Mouse (Mus musculus): ENCODE measurements around the gene Ms4a8a. TPM values are rescaled to one million over a fixed set of nuclear protein-coding genes. Genes with fewer than 3 reads are reported as not detected.

Gene Ms4a8a
- polyA plus RNA-seq, 1 experiment from 2014 or later = not detected

DNA sequence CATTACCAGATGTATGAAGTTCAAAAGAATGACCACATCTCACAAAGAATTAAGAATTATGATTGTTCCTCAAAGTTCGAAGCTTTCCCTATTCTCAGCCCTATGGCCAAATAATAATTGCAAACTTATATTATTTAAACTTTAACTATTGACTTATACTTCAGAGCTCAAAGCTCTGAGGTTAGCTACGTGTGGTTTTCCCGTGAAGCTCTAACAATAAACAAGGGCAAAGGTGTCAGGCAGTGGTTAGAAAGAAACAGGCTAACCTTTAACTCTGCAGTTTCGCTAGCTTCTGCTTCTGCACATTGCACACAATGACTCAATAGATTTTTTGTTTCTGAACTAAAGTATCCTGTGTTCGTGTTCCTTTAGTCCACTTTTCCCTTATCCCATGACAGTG is 28.0 kb downstream of the Ms4a8a start:
- DNase-seq (ENCODE audit: low spot score) = no peak
- Histone ChIP-seq H3K4me3 (no peak overlapping the region), H3K36me3 (no peaks in the 10 kb centered on the region), H3K4me1 (0 out of 2 replicates have a peak, but pooled peaks cover 3% of the 10 kb centered on the region), H3K27ac (no peak overlapping the region), H3K27me3 (ENCODE audit: insufficient read depth, poor library complexity, severe bottlenecking) (no peaks in the 10 kb centered on the region), H3K9me3 (no peaks in the 10 kb centered on the region)
- WGBS = 77% methylated on average over 5 of the region's 5 CpGs

- Histone ChIP-seq H3K4me1 (0 out of 2 replicates have a peak, but pooled peaks cover 3% of the 10 kb centered on the region), H3K27ac (no peak overlapping the region), H3K36me3 (no peaks in the 10 kb centered on the region), H3K9me3 (no peaks in the 10 kb centered on the region), H3K4me3 (no peak overlapping the region), H3K27me3 (ENCODE audit: insufficient read depth, poor library complexity, severe bottlenecking) (no peaks in the 10 kb centered on the region)
- no peak for DNase-seq (ENCODE audit: low spot score)
- 59% methylated on average over 2 of the region's 2 CpGs for WGBS
Measured at GRCm38 (mm10) chr19:11050286-11050685, 30.6 kb downstream of the Ms4a8a start.

- no peak for DNase-seq (ENCODE audit: low spot score)
- H3K9me3 ChIP-seq = no peaks in the 10 kb centered on the region
- no peaks in the 10 kb centered on the region for H3K27me3 ChIP-seq (ENCODE audit: insufficient read depth, poor library complexity, severe bottlenecking)
- H3K36me3 ChIP-seq = no peaks in the 10 kb centered on the region
- H3K4me1 ChIP-seq = 0 out of 2 replicates have a peak, but pooled peaks cover 7% of the 10 kb centered on the region
- H3K27ac ChIP-seq = no peak overlapping the region
- no peak overlapping the region for H3K4me3 ChIP-seq
Measured at GRCm38 (mm10) chr19:11049426-11049825, 31.5 kb downstream of the Ms4a8a start.

- Histone ChIP-seq H3K27ac (no peak overlapping the region), H3K36me3 (no peaks in the 10 kb centered on the region), H3K27me3 (ENCODE audit: insufficient read depth, poor library complexity, severe bottlenecking) (no peaks in the 10 kb centered on the region), H3K4me1 (0 out of 2 replicates have a peak, but pooled peaks cover 7% of the 10 kb centered on the region), H3K9me3 (no peaks in the 10 kb centered on the region), H3K4me3 (no peak overlapping the region)
- DNase-seq (ENCODE audit: low spot score) = no peak
- WGBS = 50% methylated on average over 1 of the region's 1 CpGs
Measured at GRCm38 (mm10) chr19:11048503-11048902, 32.4 kb downstream of the Ms4a8a start.

DNA sequence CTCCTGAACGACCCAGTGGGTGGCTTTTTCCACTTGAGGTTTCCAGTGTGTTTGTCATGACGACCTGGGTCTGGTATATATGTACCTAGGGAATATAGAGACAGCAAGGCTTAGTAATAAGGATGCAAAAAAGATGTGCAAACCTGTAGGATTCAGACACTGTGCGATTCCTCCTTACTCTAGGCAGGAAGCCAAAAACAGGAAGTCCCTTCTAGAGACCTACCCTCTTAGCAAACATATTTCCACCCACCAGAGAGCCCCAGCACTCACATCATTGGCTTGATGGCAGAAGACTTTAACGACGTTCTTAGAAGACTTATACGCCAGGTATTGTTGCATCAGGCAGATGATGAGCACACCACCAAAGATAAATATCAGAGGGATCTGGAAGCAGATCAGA is 32.9 kb downstream of the Ms4a8a start:
- DNase-seq (ENCODE audit: low spot score) = no peak
- Histone ChIP-seq H3K4me1 (0 out of 2 replicates have a peak, but pooled peaks cover 7% of the 10 kb centered on the region), H3K27me3 (ENCODE audit: insufficient read depth, poor library complexity, severe bottlenecking) (no peaks in the 10 kb centered on the region), H3K9me3 (no peaks in the 10 kb centered on the region), H3K36me3 (no peaks in the 10 kb centered on the region), H3K4me3 (no peak overlapping the region), H3K27ac (no peak overlapping the region)
- WGBS = 73% methylated on average over 6 of the region's 6 CpGs

- H3K9me3 ChIP-seq = no peaks in the 10 kb centered on the region
- H3K27me3 ChIP-seq (ENCODE audit: insufficient read depth, poor library complexity, severe bottlenecking) = no peaks in the 10 kb centered on the region
- H3K4me3 ChIP-seq = peak overlapping the region; percentile 53
- H3K4me1 ChIP-seq = 0 out of 2 replicates have a peak, but pooled peaks cover 4% of the 10 kb centered on the region
- H3K27ac ChIP-seq = peak overlapping the region; percentile 47
- WGBS = 5% methylated on average over 40 of the region's 40 CpGs
- peak; percentile 86 for DNase-seq (ENCODE audit: low spot score)
- H3K36me3 ChIP-seq = no peaks in the 10 kb centered on the region
Measured at GRCm38 (mm10) chr19:11044996-11045711, 35.7 kb downstream of the Ms4a8a start.

- H3K27me3 ChIP-seq (ENCODE audit: insufficient read depth, poor library complexity, severe bottlenecking) = no peaks in the 10 kb centered on the region
- no peak for DNase-seq (ENCODE audit: low spot score)
- peak overlapping the region; percentile 53 for H3K4me3 ChIP-seq
- H3K9me3 ChIP-seq = no peaks in the 10 kb centered on the region
- 0 out of 2 replicates have a peak, but pooled peaks cover 4% of the 10 kb centered on the region for H3K4me1 ChIP-seq
- peak overlapping the region; percentile 47 for H3K27ac ChIP-seq
- WGBS = 33% methylated on average over 5 of the region's 5 CpGs
- H3K36me3 ChIP-seq = no peaks in the 10 kb centered on the region
Measured at GRCm38 (mm10) chr19:11044671-11044995, 36.3 kb downstream of the Ms4a8a start.

DNA sequence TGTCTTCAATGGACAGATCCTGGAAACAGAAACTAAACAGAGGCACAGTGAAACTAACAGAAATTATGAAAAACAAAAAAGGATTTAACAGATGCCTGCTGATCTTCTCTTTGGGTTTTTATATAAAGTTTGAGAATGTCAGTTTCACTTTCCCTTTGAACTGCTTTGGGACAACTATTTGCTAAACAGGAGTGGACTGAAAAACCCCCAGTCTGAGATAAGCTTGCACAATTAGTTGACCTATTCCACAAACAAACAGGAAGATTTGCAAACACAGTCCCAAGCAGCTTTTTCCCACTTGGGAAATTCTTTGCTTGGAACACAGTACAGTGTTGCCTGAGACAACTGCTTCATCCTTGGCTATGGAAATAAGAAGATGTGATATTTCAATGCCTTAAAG is 43.3 kb downstream of the Ms4a8a start:
- Histone ChIP-seq H3K4me1 (no peaks in the 10 kb centered on the region), H3K27me3 (ENCODE audit: insufficient read depth, poor library complexity, severe bottlenecking) (no peaks in the 10 kb centered on the region), H3K27ac (no peak overlapping the region), H3K9me3 (no peaks in the 10 kb centered on the region), H3K36me3 (no peaks in the 10 kb centered on the region), H3K4me3 (no peak overlapping the region)
- DNase-seq (ENCODE audit: low spot score) = no peak

DNA sequence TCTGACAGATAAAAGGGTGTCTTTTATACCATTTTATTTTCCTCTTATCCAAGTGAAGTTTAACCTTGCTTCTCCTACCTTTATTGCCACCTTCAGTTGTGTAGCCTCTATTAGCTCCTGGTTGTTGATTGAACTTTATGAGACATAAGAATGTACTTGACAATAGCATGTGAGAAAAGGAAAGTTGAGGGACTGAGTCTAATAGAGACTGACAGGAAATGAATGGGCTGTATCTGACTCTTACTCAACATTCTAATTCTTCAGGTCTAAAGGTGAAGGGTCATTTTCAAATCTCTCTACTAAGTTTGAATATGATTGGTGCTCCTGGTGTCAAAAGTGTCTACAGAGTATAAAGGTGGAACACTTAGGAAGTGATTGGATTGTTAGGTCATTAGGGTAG is 58.5 kb downstream of the Ms4a8a start:
- Histone ChIP-seq H3K4me1 (no peaks in the 10 kb centered on the region), H3K36me3 (no peaks in the 10 kb centered on the region), H3K4me3 (no peak overlapping the region), H3K27me3 (ENCODE audit: insufficient read depth, poor library complexity, severe bottlenecking) (no peaks in the 10 kb centered on the region), H3K9me3 (no peaks in the 10 kb centered on the region), H3K27ac (no peak overlapping the region)
- no peak for DNase-seq (ENCODE audit: low spot score)

GRCm38 (mm10) chr19:11017891-11018290 is 63.0 kb downstream of the Ms4a8a start, which contains the start of gene Ms4a18:
Gene Ms4a18 (minus strand): TSS chr19:11018031.
- Histone ChIP-seq H3K4me1 (no peaks in the 10 kb centered on the region), H3K27me3 (ENCODE audit: insufficient read depth, poor library complexity, severe bottlenecking) (no peaks in the 10 kb centered on the region), H3K4me3 (no peak within 1 kb of the TSS), H3K9me3 (no peaks in the 10 kb centered on the region), H3K27ac (no peak within 1 kb of the TSS), H3K36me3 (no peaks in the 10 kb centered on the region)
- DNase-seq (ENCODE audit: low spot score) = no peak
- WGBS = 75% methylated on average over 3 of the region's 3 CpGs

Other genes starting within 250 kb of the Ms4a8a start
- 0.16 and 0.22 TPM in 2 replicates for gene Slc15a3, start 241.4 kb downstream of the Ms4a8a start, polyA plus RNA-seq (2016; fragmentation: Nextera tagmentation; extraction: Ambion mirVana)
- 63.8 and 77.5 TPM in 2 replicates for gene Tmem132a, start 211.2 kb downstream of the Ms4a8a start, polyA plus RNA-seq (2016; fragmentation: Nextera tagmentation; extraction: Ambion mirVana)
- gene Tmem109, start 199.1 kb downstream of the Ms4a8a start, polyA plus RNA-seq (2016; fragmentation: Nextera tagmentation; extraction: Ambion mirVana) = 67.8 and 68.2 TPM in 2 replicates
- gene Prpf19, start 185.9 kb downstream of the Ms4a8a start, polyA plus RNA-seq (2016; fragmentation: Nextera tagmentation; extraction: Ambion mirVana) = 21.3 and 48.5 TPM in 2 replicates
- not detected in 2 replicates for gene Zp1, start 160.5 kb downstream of the Ms4a8a start, polyA plus RNA-seq (2016; fragmentation: Nextera tagmentation; extraction: Ambion mirVana)
- 0.19 and 0.30 TPM in 2 replicates for gene Ptgdr2, start 143.9 kb downstream of the Ms4a8a start, polyA plus RNA-seq (2016; fragmentation: Nextera tagmentation; extraction: Ambion mirVana)
- 27.2 and 39.6 TPM in 2 replicates for gene Ccdc86, start 131.8 kb downstream of the Ms4a8a start, polyA plus RNA-seq (2016; fragmentation: Nextera tagmentation; extraction: Ambion mirVana)
- gene Ms4a10, start 106.4 kb downstream of the Ms4a8a start, polyA plus RNA-seq (2016; fragmentation: Nextera tagmentation; extraction: Ambion mirVana) = 0.20 TPM in 1 of 2 replicates, not detected in the other
- not detected in 2 replicates for gene Ms4a15, start 87.9 kb downstream of the Ms4a8a start, polyA plus RNA-seq (2016; fragmentation: Nextera tagmentation; extraction: Ambion mirVana)
- not detected in 2 replicates for gene Ms4a18, start 63.1 kb downstream of the Ms4a8a start, polyA plus RNA-seq (2016; fragmentation: Nextera tagmentation; extraction: Ambion mirVana)
- gene 1700017D01Rik, start 49.8 kb upstream of the Ms4a8a start, polyA plus RNA-seq (2016; fragmentation: Nextera tagmentation; extraction: Ambion mirVana) = not detected in 2 replicates
- not detected in 2 replicates for gene 1700025F22Rik, start 84.2 kb upstream of the Ms4a8a start, polyA plus RNA-seq (2016; fragmentation: Nextera tagmentation; extraction: Ambion mirVana)
- gene Ms4a13, start 115.6 kb upstream of the Ms4a8a start, polyA plus RNA-seq (2016; fragmentation: Nextera tagmentation; extraction: Ambion mirVana) = not detected in 2 replicates
- not detected in 2 replicates for gene Ms4a12, start 151.3 kb upstream of the Ms4a8a start, polyA plus RNA-seq (2016; fragmentation: Nextera tagmentation; extraction: Ambion mirVana)
- gene Ms4a1, start 185.1 kb upstream of the Ms4a8a start, polyA plus RNA-seq (2016; fragmentation: Nextera tagmentation; extraction: Ambion mirVana) = not detected in 2 replicates
- gene Ms4a5, start 202.8 kb upstream of the Ms4a8a start, polyA plus RNA-seq (2016; fragmentation: Nextera tagmentation; extraction: Ambion mirVana) = not detected in 2 replicates
- gene Ms4a14, start 233.4 kb upstream of the Ms4a8a start, polyA plus RNA-seq (2016; fragmentation: Nextera tagmentation; extraction: Ambion mirVana) = not detected in 2 replicates